In the genomic region with DNA sequence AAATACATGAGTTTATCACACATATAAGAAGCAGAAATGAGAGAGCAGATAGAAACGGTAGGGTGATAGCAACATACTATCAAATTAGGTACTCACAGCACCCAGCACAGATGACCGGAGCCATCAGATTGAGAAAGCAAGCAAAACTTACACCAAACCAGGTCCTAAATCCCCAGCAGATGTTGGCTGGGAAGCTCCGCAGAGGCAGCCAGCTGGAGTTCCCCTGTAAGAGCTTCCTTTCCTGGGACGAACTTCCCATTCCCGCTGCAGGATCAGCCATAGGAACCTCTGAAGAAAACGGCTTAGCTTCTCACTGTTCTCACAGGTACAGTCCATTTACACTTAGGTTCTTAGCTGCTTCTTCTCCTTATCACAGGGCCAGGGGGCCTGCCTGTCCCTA, we compare ENCODE assay signal across 30 mouse cellular contexts.
"Had no signal": no experiment of that assay in that cellular context is flagged by ENCODE, and none has a peak within 500 bp of the region (broad histone marks: within the 10 kb centered on the region; RNA-seq: fewer than 3 reads in every experiment).

No protein-coding gene starts in this region.

- ATAC-seq: liver, embryonic 12.5 days; liver, postnatal 0 days; lung, postnatal 0 days; midbrain, embryonic 13.5 days; midbrain, embryonic 15.5 days had no signal

- H3K4me1 ChIP-seq: limb, embryonic 10.5 days; limb, embryonic 12.5 days; limb, embryonic 13.5 days; limb, embryonic 15.5 days; liver, embryonic 12.5 days; liver, embryonic 13.5 days; liver, embryonic 15.5 days; lung, embryonic 15.5 days; megakaryocyte, embryonic 14.5 days; midbrain, embryonic 12.5 days; midbrain, embryonic 15.5 days; neural tube, embryonic 12.5 days had no signal

- H3K9ac ChIP-seq: limb, embryonic 12.5 days; limb, embryonic 13.5 days; limb, embryonic 15.5 days; liver, embryonic 12.5 days; liver, embryonic 13.5 days; liver, embryonic 14.5 days; liver, embryonic 15.5 days; liver, postnatal 0 days; lung, embryonic 14.5 days; lung, embryonic 15.5 days; midbrain, embryonic 12.5 days; midbrain, embryonic 13.5 days; midbrain, embryonic 15.5 days; neural tube, embryonic 12.5 days had no signal

- H3K36me3 ChIP-seq: limb, embryonic 10.5 days; limb, embryonic 12.5 days; limb, embryonic 13.5 days; limb, embryonic 15.5 days; liver, embryonic 12.5 days; liver, embryonic 13.5 days; liver, embryonic 15.5 days; lung, embryonic 15.5 days; midbrain, embryonic 10.5 days; midbrain, embryonic 12.5 days; midbrain, embryonic 13.5 days; midbrain, embryonic 15.5 days; neural tube, embryonic 12.5 days had no signal

- H3K27ac ChIP-seq: limb, embryonic 10.5 days; limb, embryonic 12.5 days; limb, embryonic 13.5 days; limb, embryonic 15.5 days; liver, embryonic 12.5 days; liver, embryonic 13.5 days; liver, embryonic 14.5 days; liver, embryonic 15.5 days; lung, embryonic 15.5 days; macrophage; midbrain, embryonic 10.5 days; midbrain, embryonic 12.5 days; midbrain, embryonic 13.5 days; midbrain, embryonic 15.5 days; neural tube, embryonic 12.5 days had no signal

- H3K4me3 ChIP-seq: limb, embryonic 10.5 days; limb, embryonic 12.5 days; limb, embryonic 13.5 days; limb, embryonic 15.5 days; liver, embryonic 12.5 days; liver, embryonic 13.5 days; liver, embryonic 15.5 days; lung, embryonic 15.5 days; megakaryocyte, embryonic 14.5 days; midbrain, embryonic 10.5 days; midbrain, embryonic 12.5 days; midbrain, embryonic 13.5 days; midbrain, embryonic 15.5 days; myocyte; neural tube, embryonic 12.5 days had no signal

- H3K27me3 ChIP-seq: limb, embryonic 12.5 days; limb, embryonic 13.5 days; limb, embryonic 15.5 days; liver, embryonic 12.5 days; liver, embryonic 13.5 days; liver, embryonic 15.5 days; lung, embryonic 15.5 days; megakaryocyte, embryonic 14.5 days; midbrain, embryonic 15.5 days; neural tube, embryonic 12.5 days had no signal

- H3K4me2 ChIP-seq: limb, embryonic 12.5 days; limb, embryonic 13.5 days; limb, embryonic 15.5 days; liver, embryonic 11.5 days; liver, embryonic 12.5 days; liver, embryonic 13.5 days; liver, embryonic 15.5 days; lung, embryonic 14.5 days; lung, embryonic 15.5 days; midbrain, embryonic 12.5 days; midbrain, embryonic 13.5 days; midbrain, embryonic 15.5 days; neural tube, embryonic 12.5 days had no signal

- H3K9me3 ChIP-seq: limb, embryonic 10.5 days; limb, embryonic 12.5 days; limb, embryonic 13.5 days; limb, embryonic 15.5 days; liver, embryonic 12.5 days; liver, embryonic 13.5 days; liver, embryonic 15.5 days; lung, embryonic 15.5 days; midbrain, embryonic 10.5 days; midbrain, embryonic 12.5 days; midbrain, embryonic 13.5 days; midbrain, embryonic 15.5 days; neural tube, embryonic 12.5 days had no signal

- DNase-seq: left cerebral cortex, postnatal 4 days; liver; liver, embryonic 13.5 days; liver, postnatal 0 days; lung, adult 18-20 months; lung, adult 2 months; lung, embryonic 14.5 days; lung, postnatal 10 days; lung, postnatal 14 days; lung, postnatal 36 days; lung, postnatal 4 days; midbrain, embryonic 14.5 days had no signal
